Mouse (Mus musculus): Measurements from ENCODE around the gene Sit1.
"Not testable (repeated sequence)": the region's sequence is repeated elsewhere in the genome, so short reads cannot be mapped to it uniquely, and the experiment has no call there.

DNA sequence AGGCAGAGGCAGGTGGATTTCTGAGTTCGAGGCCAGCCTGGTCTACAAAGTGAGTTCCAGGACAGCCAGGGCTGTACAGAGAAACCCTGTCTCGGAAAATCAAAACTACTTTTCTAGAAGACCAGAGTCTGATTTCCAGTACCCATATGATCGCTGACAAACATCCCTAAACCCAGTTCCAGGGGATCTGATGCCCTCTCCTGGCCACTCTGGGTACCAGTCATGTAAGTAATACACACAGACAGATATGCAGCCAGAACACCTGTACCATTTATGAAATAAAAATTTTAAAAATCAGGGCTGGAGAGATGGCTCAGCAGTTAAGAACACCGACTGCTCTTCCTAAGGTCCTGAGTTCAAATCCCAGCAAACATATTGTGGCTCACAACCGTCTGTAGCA is 2.1 kb upstream of the Sit1 start:
- TF ChIP-seq CTCF (conservative IDR thresholded peaks at IDR 0.05; ENCODE audit: low read length) = peak; percentile 53
- TF ChIP-seq NANOG (IDR thresholded peaks at IDR 0.05; ENCODE audit: borderline replicate concordance, low read length) = not testable (repeated sequence)
